Mouse (Mus musculus) forelimb bud, embryonic 11.5 days (tissue): ENCODE measurements around the gene 4930595D18Rik.

ENCODE experiments used
- DNase-seq: peaks from one replicate; pipeline ENCODE4 v3.0.0-alpha.2; 2012; ENCODE audit warnings: low read depth, low spot score

The 4930595D18Rik gene

GRCm38 (mm10) chr12:111137079-111137478, 47.2 kb downstream of the 4930595D18Rik start:
- no peak for DNase-seq

- DNase-seq = no peak
These were observed 48.3 kb downstream of the 4930595D18Rik start for GRCm38 (mm10) chr12:111135953-111136352.

- no peak for DNase-seq
These were observed 49.2 kb downstream of the 4930595D18Rik start for GRCm38 (mm10) chr12:111134791-111135733.

- no peak for DNase-seq
These were observed 50.1 kb downstream of the 4930595D18Rik start for GRCm38 (mm10) chr12:111134169-111134568.

GRCm38 (mm10) chr12:111125666-111126065, 58.6 kb downstream of the 4930595D18Rik start:
- DNase-seq = no peak

- no peak for DNase-seq
These were observed 59.6 kb downstream of the 4930595D18Rik start for GRCm38 (mm10) chr12:111124601-111125260.

GRCm38 (mm10) chr12:111122332-111122852, 61.9 kb downstream of the 4930595D18Rik start:
- DNase-seq = peak; percentile 25

GRCm38 (mm10) chr12:111120976-111121645, 63.2 kb downstream of the 4930595D18Rik start:
- no peak for DNase-seq

GRCm38 (mm10) chr12:111119506-111120085, 64.7 kb downstream of the 4930595D18Rik start:
- no peak for DNase-seq

- DNase-seq = no peak
These were observed 69.7 kb downstream of the 4930595D18Rik start for GRCm38 (mm10) chr12:111114593-111114992.

GRCm38 (mm10) chr12:111111176-111111575, 73.1 kb downstream of the 4930595D18Rik start:
- DNase-seq = no peak
